Mouse (Mus musculus): ENCODE data around the gene Heatr1. TPM values are rescaled to one million over a fixed set of nuclear protein-coding genes. Genes with fewer than 3 reads are reported as not detected.

Gene Heatr1
- polyA plus RNA-seq, 1 experiment, result 6.4 TPM

- Histone ChIP-seq H3K4me3 (ENCODE audit: insufficient read depth, low read depth, low read length) (no peak overlapping the region), H3K4me1 (ENCODE audit: control insufficient read depth, insufficient read depth, insufficient read length, low read length) (no peaks in the 10 kb centered on the region), H3K27ac (replicated peaks; ENCODE audit: low read depth, low read length) (peak overlapping the region; percentile 60)
Measured at GRCm38 (mm10) chr13:12468488-12468887, 73.7 kb downstream of the Heatr1 start.

GRCm38 (mm10) chr13:12473724-12474378 is 79.0 kb downstream of the Heatr1 start:
- Histone ChIP-seq H3K27ac (replicated peaks; ENCODE audit: low read depth, low read length) (no peak overlapping the region), H3K4me3 (ENCODE audit: insufficient read depth, low read depth, low read length) (no peak overlapping the region)

GRCm38 (mm10) chr13:12475239-12475638 is 80.4 kb downstream of the Heatr1 start:
- H3K4me1 ChIP-seq (ENCODE audit: control insufficient read depth, insufficient read depth, insufficient read length, low read length), result peaks cover 4% of the 10 kb centered on the region; the same call in 1 of the 2 replicates
- no peak overlapping the region for H3K27ac ChIP-seq (replicated peaks; ENCODE audit: low read depth, low read length)
- 0 out of 2 replicates have a peak overlapping the region, but pooled peaks have one; percentile 1 for H3K4me3 ChIP-seq (ENCODE audit: insufficient read depth, low read depth, low read length)

More at GRCm38 (mm10) chr13:12473724-12474378, 79.0 kb downstream of the Heatr1 start:
- peaks cover 4% of the 10 kb centered on the region; the same call in 1 of the 2 replicates for H3K4me1 ChIP-seq (ENCODE audit: control insufficient read depth, insufficient read depth, insufficient read length, low read length)

GRCm38 (mm10) chr13:12476886-12477285 is 82.1 kb downstream of the Heatr1 start:
- no peak overlapping the region for H3K4me3 ChIP-seq (ENCODE audit: insufficient read depth, low read depth, low read length)
- H3K4me1 ChIP-seq (ENCODE audit: control insufficient read depth, insufficient read depth, insufficient read length, low read length), result peaks cover 4% of the 10 kb centered on the region; the same call in 1 of the 2 replicates
- no peak overlapping the region for H3K27ac ChIP-seq (replicated peaks; ENCODE audit: low read depth, low read length)

- H3K4me3 ChIP-seq (ENCODE audit: insufficient read depth, low read depth, low read length), result no peak overlapping the region
- no peak overlapping the region for H3K27ac ChIP-seq (replicated peaks; ENCODE audit: low read depth, low read length)
Measured at GRCm38 (mm10) chr13:12478301-12478700, 83.5 kb downstream of the Heatr1 start.

GRCm38 (mm10) chr13:12479802-12480201 is 85.0 kb downstream of the Heatr1 start:
- H3K27ac ChIP-seq (replicated peaks; ENCODE audit: low read depth, low read length), result no peak overlapping the region
- peaks cover 4% of the 10 kb centered on the region; the same call in 1 of the 2 replicates for H3K4me1 ChIP-seq (ENCODE audit: control insufficient read depth, insufficient read depth, insufficient read length, low read length)
- H3K4me3 ChIP-seq (ENCODE audit: insufficient read depth, low read depth, low read length), result no peak overlapping the region

More at GRCm38 (mm10) chr13:12478301-12478700, 83.5 kb downstream of the Heatr1 start:
- peaks cover 4% of the 10 kb centered on the region; the same call in 1 of the 2 replicates for H3K4me1 ChIP-seq (ENCODE audit: control insufficient read depth, insufficient read depth, insufficient read length, low read length)

- Histone ChIP-seq H3K4me1 (ENCODE audit: control insufficient read depth, insufficient read depth, insufficient read length, low read length) (no peaks in the 10 kb centered on the region), H3K4me3 (ENCODE audit: insufficient read depth, low read depth, low read length) (no peak overlapping the region), H3K27ac (replicated peaks; ENCODE audit: low read depth, low read length) (no peak overlapping the region)
Measured at GRCm38 (mm10) chr13:12485197-12485596, 90.4 kb downstream of the Heatr1 start.

- Histone ChIP-seq H3K27ac (replicated peaks; ENCODE audit: low read depth, low read length) (no peak overlapping the region), H3K4me3 (ENCODE audit: insufficient read depth, low read depth, low read length) (no peak overlapping the region), H3K4me1 (ENCODE audit: control insufficient read depth, insufficient read depth, insufficient read length, low read length) (no peaks in the 10 kb centered on the region)
Measured at GRCm38 (mm10) chr13:12485640-12486039, 90.8 kb downstream of the Heatr1 start.

Other genes starting within 250 kb of the Heatr1 start
- 5.0 and 5.1 TPM in 2 replicates for gene Mtr, start 136.9 kb upstream of the Heatr1 start, polyA plus RNA-seq (2012; ENCODE audit: insufficient read depth, insufficient read length, missing spikeins)
- gene Actn2, start 54.3 kb upstream of the Heatr1 start, polyA plus RNA-seq (2012; ENCODE audit: insufficient read depth, insufficient read length, missing spikeins), result 7.2 and 17.7 TPM in 2 replicates
- 29.8 and 36.4 TPM in 2 replicates for gene Lgals8, start 69.9 kb downstream of the Heatr1 start, polyA plus RNA-seq (2012; ENCODE audit: insufficient read depth, insufficient read length, missing spikeins)
- not detected in 2 replicates for gene Edaradd, start 125.4 kb downstream of the Heatr1 start, polyA plus RNA-seq (2012; ENCODE audit: insufficient read depth, insufficient read length, missing spikeins)
- gene Ero1lb, start 170.8 kb downstream of the Heatr1 start, polyA plus RNA-seq (2012; ENCODE audit: insufficient read depth, insufficient read length, missing spikeins), result 2.8 and 2.9 TPM in 2 replicates

All from brown adipose tissue, adult 24 weeks (tissue).